In genomic region chr5:111180091-111181053, GRCm38 (mm10) we compare ENCODE assay signal across 10 mouse cellular contexts.
A peak's percentile ranks its signal among the peaks of the same experiment; 100 is the strongest.
DNase-seq lines count a peak whose midpoint lies in the region; ATAC-seq and TF ChIP-seq lines count a peak whose summit lies in the region.
"Had no signal": no experiment of that assay in that cellular context is flagged by ENCODE, and none has a peak within 500 bp of the region (broad histone marks: within the 10 kb centered on the region; RNA-seq: fewer than 3 reads in every experiment).

No protein-coding gene starts in this region.

- H3K4me1 ChIP-seq in liver, postnatal 0 days (ENCODE audit: insufficient read depth), result no peaks in the 10 kb centered on the region
- peaks cover 7% of the 10 kb centered on the region for H3K4me1 ChIP-seq in liver, embryonic 12.5 days
- H3K4me1 ChIP-seq in hindbrain, embryonic 10.5 days (replicated peaks), result peaks cover 50% of the 10 kb centered on the region
- peaks cover 3% of the 10 kb centered on the region; the same call in 1 of the 2 replicates for H3K4me1 ChIP-seq in lung, postnatal 0 days (ENCODE audit: insufficient read depth, low read depth, low read length)
- peaks cover 34% of the 10 kb centered on the region for H3K4me1 ChIP-seq in stomach, embryonic 15.5 days

- H3K36me3 ChIP-seq in liver, postnatal 0 days (replicated peaks; ENCODE audit: insufficient read depth, low read length), result no peaks in the 10 kb centered on the region
- H3K36me3 ChIP-seq in liver, embryonic 12.5 days, result no peaks in the 10 kb centered on the region
- peaks cover 10% of the 10 kb centered on the region; the same call in 1 of the 2 replicates for H3K36me3 ChIP-seq in hindbrain, embryonic 10.5 days
- no peaks in the 10 kb centered on the region for H3K36me3 ChIP-seq in lung, postnatal 0 days (ENCODE audit: insufficient read depth, low read length)
- no peaks in the 10 kb centered on the region for H3K36me3 ChIP-seq in stomach, embryonic 15.5 days
- H3K36me3 ChIP-seq: G1E had no signal

- H3K9me3 ChIP-seq in liver, postnatal 0 days (ENCODE audit: low read length), result no peaks in the 10 kb centered on the region
- H3K9me3 ChIP-seq in liver, embryonic 12.5 days (replicated peaks), result no peaks in the 10 kb centered on the region
- H3K9me3 ChIP-seq in hindbrain, embryonic 10.5 days, result no peaks in the 10 kb centered on the region
- no peaks in the 10 kb centered on the region for H3K9me3 ChIP-seq in lung, postnatal 0 days (ENCODE audit: low read length)
- H3K9me3 ChIP-seq in stomach, embryonic 15.5 days, result no peaks in the 10 kb centered on the region
- H3K9me3 ChIP-seq: G1E had no signal

- TF ChIP-seq CTCF in liver, postnatal 0 days (IDR thresholded peaks at IDR 0.05; ENCODE audit: low read depth), result no peak
- TF ChIP-seq CTCF in lung, postnatal 0 days (IDR thresholded peaks at IDR 0.05), result no peak

- WGBS in liver, postnatal 0 days (ENCODE audit: insufficient replicate concordance), result 74% methylated on average over 25 of the region's 25 CpGs
- 72% methylated on average over 25 of the region's 25 CpGs for WGBS in liver, embryonic 12.5 days (ENCODE audit: insufficient replicate concordance)
- WGBS in hindbrain, embryonic 10.5 days, result 80% methylated on average over 25 of the region's 25 CpGs
- 49% methylated on average over 25 of the region's 25 CpGs for WGBS in lung, postnatal 0 days
- WGBS in stomach, embryonic 15.5 days, result 48% methylated on average over 25 of the region's 25 CpGs

- H3K27me3 ChIP-seq in liver, postnatal 0 days (ENCODE audit: insufficient read depth, low read length), result no peaks in the 10 kb centered on the region
- H3K27me3 ChIP-seq in liver, embryonic 12.5 days (replicated peaks), result no peaks in the 10 kb centered on the region
- H3K27me3 ChIP-seq in hindbrain, embryonic 10.5 days (ENCODE audit: insufficient read depth, poor library complexity, severe bottlenecking), result no peaks in the 10 kb centered on the region
- no peaks in the 10 kb centered on the region for H3K27me3 ChIP-seq in lung, postnatal 0 days (replicated peaks; ENCODE audit: insufficient read depth, low read length)
- H3K27me3 ChIP-seq in stomach, embryonic 15.5 days (replicated peaks), result no peaks in the 10 kb centered on the region

- no peak for TF ChIP-seq EP300 in liver, postnatal 0 days (IDR thresholded peaks at IDR 0.05; ENCODE audit: low read depth)
- TF ChIP-seq EP300 in lung, postnatal 0 days (IDR thresholded peaks at IDR 0.05), result no peak

- DNase-seq in liver, postnatal 0 days, result peak; percentile 44
- DNase-seq in hindbrain, embryonic 10.5 days (ENCODE audit: low spot score), result no peak
- DNase-seq in lung, postnatal 0 days (ENCODE audit: low spot score), result peak; percentile 50
- no peak for DNase-seq in thymus, postnatal 25 days
- no peak for DNase-seq in retina, postnatal 1 day
- no peak for DNase-seq in cerebellum, adult 18-20 months
- DNase-seq: right cerebral cortex, postnatal 4 days had no signal

- H3K9ac ChIP-seq in liver, postnatal 0 days (replicated peaks), result no peak overlapping the region
- no peak overlapping the region for H3K9ac ChIP-seq in liver, embryonic 12.5 days
- H3K9ac ChIP-seq in lung, postnatal 0 days (replicated peaks; ENCODE audit: low read depth), result no peak overlapping the region
- H3K9ac ChIP-seq in stomach, embryonic 15.5 days, result no peak overlapping the region

- H3K4me3 ChIP-seq in liver, postnatal 0 days (ENCODE audit: low read depth, low read length), result no peak overlapping the region
- H3K4me3 ChIP-seq in liver, embryonic 12.5 days, result no peak overlapping the region
- H3K4me3 ChIP-seq in hindbrain, embryonic 10.5 days, result no peak overlapping the region
- H3K4me3 ChIP-seq in lung, postnatal 0 days (ENCODE audit: low read depth, low read length), result no peak overlapping the region
- no peak overlapping the region for H3K4me3 ChIP-seq in stomach, embryonic 15.5 days (replicated peaks)

- H3K27ac ChIP-seq in liver, postnatal 0 days (ENCODE audit: low read depth), result no peak overlapping the region
- no peak overlapping the region for H3K27ac ChIP-seq in liver, embryonic 12.5 days
- H3K27ac ChIP-seq in hindbrain, embryonic 10.5 days, result peak overlapping the region; percentile 57; the same call in 1 of the 2 replicates
- no peak overlapping the region; the same call in 1 of the 2 replicates for H3K27ac ChIP-seq in lung, postnatal 0 days (ENCODE audit: low read length)
- H3K27ac ChIP-seq in stomach, embryonic 15.5 days, result peak overlapping the region; percentile 13; the same call in 1 of the 2 replicates

- ATAC-seq in liver, postnatal 0 days, result peak; percentile 59
- ATAC-seq in liver, embryonic 12.5 days, result no peak
- peak; percentile 45; the same call in 1 of the 2 replicates for ATAC-seq in lung, postnatal 0 days
- ATAC-seq in stomach, embryonic 15.5 days (ENCODE audit: insufficient read depth, low FRiP score, low read depth), result no peak

- H3K4me2 ChIP-seq in liver, postnatal 0 days (ENCODE audit: low read depth, low read length), result no peak overlapping the region
- H3K4me2 ChIP-seq in liver, embryonic 12.5 days, result no peak overlapping the region
- H3K4me2 ChIP-seq in lung, postnatal 0 days (replicated peaks; ENCODE audit: low read depth, low read length), result no peak overlapping the region; the same call in 1 of the 2 replicates
- 0 out of 2 replicates have a peak overlapping the region, but pooled peaks have one; percentile 6 for H3K4me2 ChIP-seq in stomach, embryonic 15.5 days

Comparison
In these comparisons a context has a peak if more than half of its experiments do, and no peak if none do; other contexts are left out.
1. ATAC-seq: peak in liver, postnatal 0 days (single experiment) and lung, postnatal 0 days (single experiment); none in liver, embryonic 12.5 days (single experiment) and stomach, embryonic 15.5 days (single experiment).
2. DNase-seq: peak in liver, postnatal 0 days (single experiment) and lung, postnatal 0 days (single experiment); none in hindbrain, embryonic 10.5 days (single experiment), thymus, postnatal 25 days (single experiment), retina, postnatal 1 day (single experiment) and cerebellum, adult 18-20 months (0 of 2).
3. H3K27ac ChIP-seq: peak in hindbrain, embryonic 10.5 days (single experiment) and stomach, embryonic 15.5 days (single experiment); none in liver, postnatal 0 days (single experiment), liver, embryonic 12.5 days (single experiment) and lung, postnatal 0 days (single experiment).